Mouse (Mus musculus) stomach, postnatal 0 days (tissue): Measurements from ENCODE around the gene Nubpl. TPM values are rescaled to one million over a fixed set of nuclear protein-coding genes. Genes with fewer than 3 reads are reported as not detected.
"Not testable (repeated sequence)": the region's sequence is repeated elsewhere in the genome, so short reads cannot be mapped to it uniquely, and the experiment has no call there.

Experiments
- ATAC-seq: fragments of 200-750 bp; cut with Nextera tagmentation; 2 replicates; pipeline ENCODE4 v1.8.0; 2017; ENCODE audit not compliant: low FRiP score, low TSS enrichment
- DNase-seq: peaks from one replicate; pipeline ENCODE4 v3.0.0-alpha.2; 2016; ENCODE audit warnings: low spot score
- H3K27ac ChIP-seq: fragments of 300-500 bp; sonication (generic); replicated peaks from 2 replicates; pipeline ENCODE4 v1.5.1; 2014; ENCODE audit warnings: mild to moderate bottlenecking, control low read depth
- H3K27me3 ChIP-seq: fragments of 300-500 bp; sonication (generic); 2 replicates; pipeline ENCODE4 v1.6.1; 2014; ENCODE audit warnings: low read length; ENCODE audit not compliant: control insufficient read depth, insufficient read depth
- H3K36me3 ChIP-seq: fragments of 300-500 bp; sonication (generic); 2 replicates; pipeline ENCODE4 v1.6.1; 2014; ENCODE audit warnings: low read length, mixed read lengths; ENCODE audit not compliant: control insufficient read depth, insufficient read depth
- H3K4me1 ChIP-seq: fragments of 300-500 bp; sonication (generic); replicated peaks from 2 replicates; pipeline ENCODE4 v1.6.1; 2014; ENCODE audit warnings: antibody characterized with exemption; ENCODE audit not compliant: control insufficient read depth, insufficient read depth
- H3K4me2 ChIP-seq: fragments of 300-500 bp; sonication (generic); replicated peaks from 2 replicates; pipeline ENCODE4 v1.6.1; 2014; ENCODE audit warnings: low read depth, mild to moderate bottlenecking, control low read depth, moderate library complexity
- H3K4me3 ChIP-seq: fragments of 300-500 bp; sonication (generic); 2 replicates; pipeline ENCODE4 v1.5.1; 2014; ENCODE audit warnings: low read depth, low read length, control low read depth
- H3K9ac ChIP-seq: fragments of 300-500 bp; sonication (generic); 2 replicates; pipeline ENCODE4 v1.6.1; 2014; ENCODE audit warnings: mild to moderate bottlenecking, low read length, control low read depth, mixed read lengths
- H3K9me3 ChIP-seq: fragments of 300-500 bp; sonication (generic); 2 replicates; pipeline ENCODE4 v1.6.1; 2016; ENCODE audit warnings: low read length; ENCODE audit not compliant: control insufficient read depth
- CTCF ChIP-seq: IDR thresholded peaks from 2 replicates; pipeline ENCODE4 v1.5.1; 2016; ENCODE audit warnings: antibody characterized with exemption, low read depth, mild to moderate bottlenecking, moderate library complexity
- EP300 ChIP-seq: optimal IDR thresholded peaks from 2 replicates; pipeline ENCODE3; 2016; ENCODE audit warnings: antibody characterized with exemption
- WGBS: fragments of 180-500 bp; shearing (Covaris S2); extraction: QIAGEN DNeasy Blood & Tissue Kit; methylation state at CpG from one replicate; pipeline ENCODE4 v1.1.7; 2014; 5-methylcytosine and 5-hydroxymethylcytosine counted together
- polyA plus RNA-seq: library from polyadenylated mRNA; unstranded; fragments of >200 nt; fragmentation: Nextera tagmentation; extraction: Ambion mirVana; gene quantifications from 2 replicates; pipeline ENCODE4 v1.2.1, GENCODE M21; 2015

The Nubpl gene
- 6.1 and 6.6 TPM in 2 replicates for polyA plus RNA-seq

DNA sequence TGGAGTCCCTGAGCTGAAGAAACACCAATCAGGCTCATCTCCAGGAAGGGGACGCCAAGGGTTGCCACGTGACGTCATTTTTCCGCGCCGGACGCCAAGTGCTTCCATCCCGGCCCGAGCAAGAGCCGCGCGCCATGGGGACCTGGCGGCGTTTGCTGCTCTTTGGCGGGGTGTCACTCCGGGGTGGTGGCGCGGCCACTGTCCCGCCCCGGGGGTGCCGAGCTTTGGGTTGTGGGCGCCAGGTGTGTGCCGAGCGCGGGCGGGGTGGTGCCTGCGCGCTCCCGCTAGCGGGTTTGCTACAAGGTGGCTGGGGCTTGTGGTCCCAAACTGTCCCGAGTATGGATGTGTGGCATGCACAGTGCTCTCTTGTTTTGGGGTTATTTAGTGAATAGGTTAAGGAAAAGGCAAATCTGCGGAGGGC, at the start of gene Nubpl:
Gene Nubpl (plus strand): TSS at position 88 of the 421 bp plus-strand sequence.
- under 1% methylated on average over 32 of the region's 32 CpGs for WGBS
- ATAC-seq (peak; percentile 98), DNase-seq (peak; percentile 95)
- H3K36me3 ChIP-seq = no peaks in the 10 kb centered on the region
- TF ChIP-seq CTCF (no peak), EP300 (no peak)
- peak within 1 kb of the TSS; percentile 94 for H3K4me3 ChIP-seq
- H3K4me2 ChIP-seq = peak within 1 kb of the TSS; percentile 62
- H3K9ac ChIP-seq = peak within 1 kb of the TSS; percentile 86
- no peaks in the 10 kb centered on the region for H3K27me3 ChIP-seq
- no peak within 1 kb of the TSS; the same call in 1 of the 2 replicates for H3K27ac ChIP-seq
- H3K9me3 ChIP-seq = no peaks in the 10 kb centered on the region
- H3K4me1 ChIP-seq = no peaks in the 10 kb centered on the region

DNA sequence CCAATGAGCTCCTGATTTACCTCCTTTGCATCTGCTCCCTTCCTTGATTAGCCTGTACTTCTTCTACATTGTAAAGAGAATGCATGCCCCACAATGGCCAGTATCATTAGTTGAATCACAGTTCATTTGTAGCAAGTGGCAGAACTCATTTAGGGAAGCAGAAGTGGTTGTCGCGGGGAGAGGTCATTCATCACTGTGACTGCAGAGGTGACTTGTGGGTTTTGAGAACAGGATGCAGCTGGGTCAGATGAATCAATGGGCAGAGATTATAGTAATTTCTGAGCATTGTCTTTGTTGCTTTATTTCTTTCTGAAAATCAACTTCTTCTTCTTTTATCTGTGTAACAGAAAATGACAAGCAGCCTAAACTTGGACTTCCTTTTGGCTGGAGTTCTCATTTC, 48.2 kb upstream of the Nubpl start:
- no peak overlapping the region for H3K4me2 ChIP-seq
- DNase-seq (no peak), ATAC-seq (no peak)
- TF ChIP-seq CTCF (no peak), EP300 (no peak)
- no peaks in the 10 kb centered on the region for H3K4me1 ChIP-seq
- H3K36me3 ChIP-seq = no peaks in the 10 kb centered on the region
- no peaks in the 10 kb centered on the region for H3K9me3 ChIP-seq
- H3K27ac ChIP-seq = no peak overlapping the region
- 60% methylated on average over 2 of the region's 2 CpGs for WGBS
- H3K4me3 ChIP-seq = no peak overlapping the region
- no peaks in the 10 kb centered on the region for H3K27me3 ChIP-seq
- no peak overlapping the region for H3K9ac ChIP-seq

DNA sequence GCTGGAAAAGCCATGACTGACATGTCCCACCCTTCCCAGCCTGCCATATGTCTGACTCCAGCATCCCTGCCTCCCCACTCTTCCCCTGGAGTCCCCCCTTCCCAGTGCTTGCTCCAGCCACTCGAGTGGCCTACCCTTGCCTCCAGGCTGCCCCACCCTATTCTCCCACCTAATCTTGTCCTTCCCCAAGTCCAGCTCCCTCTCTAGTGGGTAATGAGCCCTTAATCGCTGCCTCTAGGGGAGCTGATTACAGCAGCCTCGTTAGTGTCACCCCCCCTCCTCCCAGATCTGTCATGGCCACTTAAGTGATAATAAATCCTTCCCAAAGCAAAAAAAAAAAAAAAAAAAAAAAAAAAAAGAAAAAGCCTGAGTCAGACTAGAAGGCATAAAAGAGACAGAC, 18.2 kb upstream of the Nubpl start:
- not testable (repeated sequence) for H3K9me3 ChIP-seq, H3K27me3 ChIP-seq, H3K27ac ChIP-seq, H3K4me3 ChIP-seq, H3K4me1 ChIP-seq, H3K4me2 ChIP-seq, H3K36me3 ChIP-seq, H3K9ac ChIP-seq, ATAC-seq, DNase-seq
- WGBS = no CpG with 5 or more reads among the region's 3 CpGs

DNA sequence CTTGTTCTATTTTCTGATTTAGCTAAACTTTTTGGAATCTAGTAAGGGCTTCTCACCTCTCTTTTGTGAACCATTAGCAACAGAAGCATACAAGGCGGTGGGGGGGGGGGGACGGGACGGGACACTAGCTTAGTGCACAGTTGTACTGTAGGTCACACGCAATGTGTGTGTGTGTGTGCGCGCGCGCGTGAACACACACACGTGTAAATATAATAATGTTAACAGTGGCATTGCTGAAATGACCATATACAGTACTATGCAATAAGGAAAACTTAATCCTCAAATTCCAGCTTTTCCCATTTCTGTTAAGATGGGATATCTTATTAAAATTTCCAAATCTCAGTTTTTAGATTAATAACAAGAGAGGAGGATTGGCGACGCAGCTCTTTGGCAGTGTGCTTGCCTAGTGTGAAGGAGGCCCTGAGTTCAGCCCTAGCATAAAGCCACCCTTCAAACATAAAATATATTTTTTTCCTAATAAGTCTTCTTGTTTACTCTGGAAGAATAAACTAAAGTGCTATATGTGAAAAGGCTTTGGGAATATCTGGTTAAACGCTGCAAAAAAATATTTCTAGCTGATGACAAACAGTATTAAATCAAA, 388 bp upstream of the Nubpl start:
- no peaks in the 10 kb centered on the region for H3K9me3 ChIP-seq
- H3K9ac ChIP-seq = no peak overlapping the region; the same call in 1 of the 2 replicates
- ATAC-seq = peak; percentile 41
- H3K36me3 ChIP-seq = no peaks in the 10 kb centered on the region
- no peaks in the 10 kb centered on the region for H3K4me1 ChIP-seq
- H3K4me2 ChIP-seq = peak overlapping the region; percentile 62
- WGBS = 66% methylated on average over 13 of the region's 13 CpGs
- TF ChIP-seq CTCF = no peak
- TF ChIP-seq EP300 = no peak
- no peaks in the 10 kb centered on the region for H3K27me3 ChIP-seq
- H3K27ac ChIP-seq = no peak overlapping the region
- peak overlapping the region; percentile 94 for H3K4me3 ChIP-seq
- no peak for DNase-seq

DNA sequence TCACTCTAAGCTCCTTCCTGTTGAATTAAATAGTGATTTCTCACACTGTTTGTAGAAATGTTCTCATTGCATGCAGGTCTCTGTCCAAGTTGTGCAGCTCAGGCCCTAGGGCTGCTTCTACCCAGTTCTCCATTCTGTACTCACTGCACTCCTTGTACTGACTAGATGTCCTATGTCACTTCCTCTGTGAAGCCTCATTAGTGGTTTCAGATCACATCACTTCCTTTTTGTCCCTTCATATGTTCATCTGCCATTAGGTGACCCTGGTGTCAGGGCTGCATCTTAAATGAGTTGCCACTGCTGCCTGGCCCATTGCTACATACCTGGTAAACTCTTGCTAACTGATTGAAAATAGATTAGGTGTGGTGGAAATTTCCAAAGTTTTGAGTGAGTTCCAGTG, 22.7 kb downstream of the Nubpl start:
- ATAC-seq = no peak
- Histone ChIP-seq H3K9ac (no peak overlapping the region), H3K4me2 (no peak overlapping the region), H3K27me3 (no peaks in the 10 kb centered on the region), H3K36me3 (no peaks in the 10 kb centered on the region), H3K4me3 (no peak overlapping the region), H3K9me3 (no peaks in the 10 kb centered on the region), H3K27ac (no peak overlapping the region), H3K4me1 (no peaks in the 10 kb centered on the region)
- no peak for TF ChIP-seq CTCF
- no peak for TF ChIP-seq EP300
- no peak for DNase-seq

DNA sequence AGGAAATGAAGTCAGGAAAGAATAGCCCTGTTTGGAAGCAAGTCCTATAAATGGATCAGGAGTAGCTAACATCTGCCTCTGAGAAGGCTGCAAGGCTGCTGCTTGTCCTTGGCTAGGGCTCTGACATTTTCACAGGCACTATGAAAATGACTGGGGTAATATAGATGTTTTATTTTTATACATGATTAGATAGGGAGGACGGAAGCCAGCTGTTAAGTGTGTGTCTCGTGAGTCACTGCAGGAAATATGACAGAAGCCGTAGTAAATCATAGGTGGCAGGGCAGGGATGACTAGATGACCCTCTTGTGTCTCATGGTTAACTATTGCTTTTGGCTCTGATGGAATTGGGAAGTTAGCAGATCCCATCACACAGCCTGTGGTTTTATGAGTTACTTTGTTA, 28.9 kb downstream of the Nubpl start:
- DNase-seq (no peak), ATAC-seq (no peak)
- Histone ChIP-seq H3K9ac (no peak overlapping the region), H3K4me2 (no peak overlapping the region), H3K27me3 (no peaks in the 10 kb centered on the region), H3K4me1 (no peaks in the 10 kb centered on the region), H3K4me3 (no peak overlapping the region), H3K27ac (no peak overlapping the region), H3K36me3 (no peaks in the 10 kb centered on the region), H3K9me3 (no peaks in the 10 kb centered on the region)
- TF ChIP-seq EP300 = no peak
- no peak for TF ChIP-seq CTCF
- WGBS = 45% methylated on average over 3 of the region's 3 CpGs
